Mouse (Mus musculus) brown adipose tissue, adult 24 weeks (tissue): ENCODE measurements at regions not wholly inside any gene's neighbourhood (a gene's known extent, or its start where the extent isn't known, plus 50 kb on each side); places are given as distances from the start of the nearest gene placed in this dataset.

Experiments
- H3K27ac ChIP-seq: fragments of 200-500 bp; replicated peaks from 2 replicates; pipeline ENCODE4 v1.5.1; 2012; ENCODE audit warnings: low read depth, mild to moderate bottlenecking, low read length
- H3K4me1 ChIP-seq: fragments of 200-500 bp; 2 replicates; pipeline ENCODE4 v1.6.1; 2012; ENCODE audit warnings: low read length, mixed read lengths; ENCODE audit not compliant: control insufficient read depth, insufficient read depth, insufficient read length
- H3K4me3 ChIP-seq: fragments of 200-500 bp; 2 replicates; pipeline ENCODE4 v1.5.1; 2012; ENCODE audit warnings: low read depth, mild to moderate bottlenecking, low read length, moderate library complexity; ENCODE audit not compliant: insufficient read depth

- no peak overlapping the region for H3K27ac ChIP-seq
- H3K4me1 ChIP-seq: no peaks in the 10 kb centered on the region
Observed at GRCm38 (mm10) chr8:77963102-77963698, 238.9 kb upstream of the Ednra start.

GRCm38 (mm10) chr8:77970378-77970777, 242.7 kb upstream of the Ttc29 start:
- Histone ChIP-seq H3K4me3 (no peak overlapping the region), H3K4me1 (no peaks in the 10 kb centered on the region), H3K27ac (no peak overlapping the region)

More at GRCm38 (mm10) chr8:77963102-77963698, 238.9 kb upstream of the Ednra start:
- H3K4me3 ChIP-seq: no peak overlapping the region

- Histone ChIP-seq H3K4me1 (no peaks in the 10 kb centered on the region), H3K27ac (no peak overlapping the region), H3K4me3 (no peak overlapping the region)
Observed at GRCm38 (mm10) chr8:77973714-77974113, 239.4 kb upstream of the Ttc29 start.

GRCm38 (mm10) chr8:77979106-77979505, 234.0 kb upstream of the Ttc29 start:
- Histone ChIP-seq H3K27ac (no peak overlapping the region), H3K4me1 (no peaks in the 10 kb centered on the region), H3K4me3 (no peak overlapping the region)

- Histone ChIP-seq H3K27ac (no peak overlapping the region), H3K4me1 (no peaks in the 10 kb centered on the region), H3K4me3 (no peak overlapping the region)
Observed at GRCm38 (mm10) chr8:77980701-77981100, 232.4 kb upstream of the Ttc29 start.

- H3K27ac ChIP-seq: no peak overlapping the region
- H3K4me3 ChIP-seq: no peak overlapping the region
Observed at GRCm38 (mm10) chr8:77982031-77982430, 231.1 kb upstream of the Ttc29 start.

GRCm38 (mm10) chr8:77983476-77983875, 229.6 kb upstream of the Ttc29 start:
- Histone ChIP-seq H3K4me1 (no peaks in the 10 kb centered on the region), H3K27ac (no peak overlapping the region), H3K4me3 (no peak overlapping the region)

More at GRCm38 (mm10) chr8:77982031-77982430, 231.1 kb upstream of the Ttc29 start:
- no peaks in the 10 kb centered on the region for H3K4me1 ChIP-seq

GRCm38 (mm10) chr8:77987237-77987636, 225.9 kb upstream of the Ttc29 start:
- Histone ChIP-seq H3K4me1 (no peaks in the 10 kb centered on the region), H3K4me3 (no peak overlapping the region), H3K27ac (no peak overlapping the region)

GRCm38 (mm10) chr8:77988291-77989056, 224.6 kb upstream of the Ttc29 start:
- no peak overlapping the region for H3K27ac ChIP-seq

GRCm38 (mm10) chr8:77991050-77991449, 222.0 kb upstream of the Ttc29 start:
- H3K27ac ChIP-seq: no peak overlapping the region
- H3K4me3 ChIP-seq: no peak overlapping the region
- no peaks in the 10 kb centered on the region for H3K4me1 ChIP-seq

More at GRCm38 (mm10) chr8:77988291-77989056, 224.6 kb upstream of the Ttc29 start:
- H3K4me3 ChIP-seq: no peak overlapping the region
- no peaks in the 10 kb centered on the region for H3K4me1 ChIP-seq

GRCm38 (mm10) chr8:78000303-78000702, 212.8 kb upstream of the Ttc29 start:
- H3K4me3 ChIP-seq: no peak overlapping the region
- H3K27ac ChIP-seq: no peak overlapping the region
- no peaks in the 10 kb centered on the region for H3K4me1 ChIP-seq

GRCm38 (mm10) chr8:78001656-78002055, 211.4 kb upstream of the Ttc29 start:
- H3K4me1 ChIP-seq: no peaks in the 10 kb centered on the region
- H3K4me3 ChIP-seq: no peak overlapping the region
- no peak overlapping the region for H3K27ac ChIP-seq

GRCm38 (mm10) chr8:78002071-78002470, 211.0 kb upstream of the Ttc29 start:
- no peak overlapping the region for H3K4me3 ChIP-seq
- H3K4me1 ChIP-seq: no peaks in the 10 kb centered on the region
- no peak overlapping the region for H3K27ac ChIP-seq

- H3K27ac ChIP-seq: no peak overlapping the region
- H3K4me1 ChIP-seq: no peaks in the 10 kb centered on the region
- H3K4me3 ChIP-seq: no peak overlapping the region
Observed at GRCm38 (mm10) chr8:78003888-78004543, 209.1 kb upstream of the Ttc29 start.

- Histone ChIP-seq H3K4me3 (no peak overlapping the region), H3K4me1 (no peaks in the 10 kb centered on the region), H3K27ac (no peak overlapping the region)
Observed at GRCm38 (mm10) chr8:78004891-78005290, 208.2 kb upstream of the Ttc29 start.
